Mouse (Mus musculus): ENCODE data around the gene Mtf2. TPM values are rescaled to one million over a fixed set of nuclear protein-coding genes. Genes with fewer than 3 reads are reported as not detected.
"Not testable (repeated sequence)": the region's sequence is repeated elsewhere in the genome, so short reads cannot be mapped to it uniquely, and the experiment has no call there.

Gene Mtf2
- polyA plus RNA-seq, 1 experiment, result 16.8 TPM

- DNase-seq (ENCODE audit: low spot score), result no peak
Observed at GRCm38 (mm10) chr5:108082380-108082779, 16.9 kb downstream of the Mtf2 start.

- DNase-seq (ENCODE audit: low spot score), result no peak
Observed at GRCm38 (mm10) chr5:108085440-108085839, 20.0 kb downstream of the Mtf2 start.

- not testable (repeated sequence) for DNase-seq (ENCODE audit: low spot score)
Observed at GRCm38 (mm10) chr5:108092731-108093130, 27.3 kb downstream of the Mtf2 start.

- DNase-seq (ENCODE audit: low spot score), result no peak
Observed at GRCm38 (mm10) chr5:108097676-108098075, 32.2 kb downstream of the Mtf2 start.

GRCm38 (mm10) chr5:108100196-108100595 is 34.7 kb downstream of the Mtf2 start:
- DNase-seq (ENCODE audit: low spot score), result no peak

GRCm38 (mm10) chr5:108104306-108104705 is 38.8 kb downstream of the Mtf2 start:
- DNase-seq (ENCODE audit: low spot score), result no peak

DNA sequence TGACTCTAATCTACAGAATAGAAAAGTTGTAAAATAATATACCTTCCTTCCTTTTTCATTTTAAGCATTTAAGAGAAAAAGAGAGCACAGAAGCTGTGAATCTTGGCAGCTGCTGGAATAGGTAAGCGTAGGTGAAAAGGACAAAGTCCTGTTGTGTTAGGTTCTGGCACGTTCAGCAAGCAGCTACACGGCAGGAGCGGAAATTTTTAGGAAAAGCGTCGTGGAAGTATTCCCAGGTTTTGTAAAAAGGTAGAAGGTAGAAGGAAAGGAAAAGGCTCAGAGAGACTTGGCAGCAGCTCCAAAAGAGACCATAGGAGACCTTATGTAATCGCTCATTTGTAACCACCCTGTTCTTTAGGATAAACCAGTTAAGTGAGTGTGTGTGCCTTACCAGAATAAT is 43.9 kb downstream of the Mtf2 start:
- DNase-seq (ENCODE audit: low spot score), result no peak

GRCm38 (mm10) chr5:108117693-108118092 is 52.2 kb downstream of the Mtf2 start:
- no peak for DNase-seq (ENCODE audit: low spot score)

- no peak for DNase-seq (ENCODE audit: low spot score)
Observed at GRCm38 (mm10) chr5:108120221-108120900, 54.9 kb downstream of the Mtf2 start.

GRCm38 (mm10) chr5:108131849-108132440 is 66.5 kb downstream of the Mtf2 start:
- no peak for DNase-seq (ENCODE audit: low spot score)

DNA sequence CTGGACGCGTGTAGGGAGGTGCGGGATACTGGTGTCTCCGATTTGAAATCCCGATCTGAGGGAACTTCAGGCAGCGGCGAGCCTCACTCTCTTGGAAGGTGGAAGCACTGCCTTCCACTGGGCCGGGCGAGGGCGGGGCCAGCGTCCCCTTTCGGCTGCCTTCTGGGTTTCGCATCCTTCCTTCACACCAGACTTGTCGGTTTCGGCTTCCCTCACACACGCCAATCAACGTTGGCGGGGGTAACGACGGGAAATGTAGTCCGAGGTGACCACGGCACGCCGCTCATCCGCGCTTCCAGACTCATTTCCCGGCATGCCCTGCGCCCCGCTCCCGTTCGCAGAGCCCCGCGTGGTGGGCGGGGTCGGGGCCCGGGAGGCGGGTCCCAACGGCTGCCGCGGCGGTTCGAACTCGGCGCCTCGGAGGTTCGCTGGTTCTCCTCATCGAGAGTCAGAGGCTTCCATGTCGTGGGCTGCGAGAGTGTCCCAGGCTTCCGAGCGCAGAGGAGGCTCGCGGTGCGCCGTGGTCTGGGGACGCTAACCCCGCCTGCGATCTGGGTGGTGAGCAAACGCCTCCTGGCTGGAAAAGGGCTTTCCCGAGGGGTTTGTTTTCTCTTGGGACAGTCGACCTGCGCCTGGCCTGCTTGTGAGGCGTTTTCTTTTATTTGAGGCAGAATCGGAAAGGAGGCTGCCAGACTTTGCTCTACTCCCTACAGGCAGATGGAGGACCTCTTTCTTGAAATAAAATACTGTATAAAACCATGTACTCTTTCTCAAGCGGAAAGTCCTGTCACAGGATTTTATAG is 67.2 kb downstream of the Mtf2 start, which contains the start of the genes Tmed5 and Ccdc18:
Gene Tmed5 (minus strand): TSS at position 180 of the 803 bp plus-strand sequence.
Gene Ccdc18 (plus strand): TSS at position 435 of the 803 bp plus-strand sequence.
- peak; percentile 94 for DNase-seq (ENCODE audit: low spot score)

DNA sequence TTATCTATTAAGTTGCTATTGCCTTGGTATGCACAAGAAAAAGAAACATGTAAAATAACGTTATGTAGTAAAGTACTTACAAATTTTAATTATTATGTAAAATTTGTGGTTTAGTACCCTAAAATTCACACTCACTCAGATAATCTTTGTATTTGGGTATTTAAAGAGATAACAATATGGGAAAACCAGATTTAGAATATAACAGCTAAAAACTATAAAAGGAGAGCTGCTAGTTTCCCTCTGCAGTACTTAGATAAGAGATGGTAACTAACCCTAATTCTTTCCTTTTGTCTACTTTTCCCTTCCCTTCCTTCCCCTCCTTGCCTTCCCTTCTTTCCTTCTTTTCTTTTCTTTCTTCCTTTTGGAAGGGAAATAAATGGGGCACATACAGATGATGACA is 87.1 kb downstream of the Mtf2 start:
- DNase-seq (ENCODE audit: low spot score), result no peak

Other genes with a start within 250 kb of the Mtf2 start
- gene Ube2d2b, start 235.6 kb upstream of the Mtf2 start, polyA plus RNA-seq (2012; rRNA removed), result not detected in 2 replicates
- 22.4 and 25.8 TPM in 2 replicates for gene Evi5, start 190.6 kb upstream of the Mtf2 start, polyA plus RNA-seq (2012; rRNA removed)
- gene Rpl5, start 165.2 kb upstream of the Mtf2 start, polyA plus RNA-seq (2012; rRNA removed), result 155 and 183 TPM in 2 replicates
- gene Fam69a, start 78.6 kb upstream of the Mtf2 start, polyA plus RNA-seq (2012; rRNA removed), result 16.6 and 17.4 TPM in 2 replicates
- 20.1 and 28.2 TPM in 2 replicates for gene Tmed5, start 66.9 kb downstream of the Mtf2 start, polyA plus RNA-seq (2012; rRNA removed)
- 0.11 and 0.22 TPM in 2 replicates for gene Ccdc18, start 67.2 kb downstream of the Mtf2 start, polyA plus RNA-seq (2012; rRNA removed)
- 23.5 and 27.0 TPM in 2 replicates for gene Dr1, start 203.2 kb downstream of the Mtf2 start, polyA plus RNA-seq (2012; rRNA removed)
- 8.7 and 9.1 TPM in 2 replicates for gene Pigg, start 246.9 kb downstream of the Mtf2 start, polyA plus RNA-seq (2012; rRNA removed)